Comparison of ENCODE assay signal across 8 mouse cellular contexts in genomic region chr4:131836351-131836881, GRCm38 (mm10). TPM values are rescaled to one million over a fixed set of nuclear protein-coding genes. Genes with fewer than 3 reads are reported as not detected.
DNase-seq lines count a peak whose midpoint lies in the region; ATAC-seq and TF ChIP-seq lines count a peak whose summit lies in the region.

No protein-coding gene starts in this region.

- H3K9ac ChIP-seq in lung, embryonic 14.5 days = peak overlapping the region; percentile 72

- peak overlapping the region; percentile 98 for H3K4me2 ChIP-seq in lung, embryonic 14.5 days

- TF ChIP-seq CTCF in lung, embryonic 14.5 days (IDR thresholded peaks at IDR 0.05; ENCODE audit: low read depth) = no peak
- no peak for TF ChIP-seq CTCF in small intestine, adult 2 months (IDR thresholded peaks at IDR 0.05; ENCODE audit: extremely low read depth, insufficient read length, insufficient replicate concordance, low read depth, low read length)

- peak overlapping the region; percentile 66 for H3K4me3 ChIP-seq in lung, embryonic 14.5 days (ENCODE audit: low read depth, low read length)
- H3K4me3 ChIP-seq in small intestine, adult 2 months (ENCODE audit: low read depth, low read length) = peak overlapping the region; percentile 64

- H3K4me1 ChIP-seq in lung, embryonic 14.5 days (ENCODE audit: insufficient read depth) = no peaks in the 10 kb centered on the region
- H3K4me1 ChIP-seq in small intestine, adult 2 months (ENCODE audit: control insufficient read depth, insufficient read depth, insufficient read length, low read length) = peaks cover 13% of the 10 kb centered on the region

- H3K36me3 ChIP-seq in lung, embryonic 14.5 days (ENCODE audit: insufficient read depth) = no peaks in the 10 kb centered on the region
- no peaks in the 10 kb centered on the region for H3K36me3 ChIP-seq in small intestine, adult 2 months (ENCODE audit: control insufficient read depth, insufficient read depth, low read length)

- 1% methylated on average over 36 of the region's 39 CpGs for WGBS in lung, embryonic 14.5 days
- 1% methylated on average over 39 of the region's 39 CpGs for WGBS in small intestine, adult 2 months

- no peaks in the 10 kb centered on the region for H3K9me3 ChIP-seq in lung, embryonic 14.5 days (ENCODE audit: low read depth, low read length)

- ATAC-seq in granulocyte monocyte progenitor cell, adult 5-6 weeks (replicated peaks; ENCODE audit: poor library complexity, severe bottlenecking) = peak; percentile 23
- 0 out of 2 replicates have a peak, but pooled peaks have one; percentile 6 for ATAC-seq in lung, embryonic 14.5 days (ENCODE audit: insufficient read depth)

- peaks cover 24% of the 10 kb centered on the region for H3K27me3 ChIP-seq in lung, embryonic 14.5 days (ENCODE audit: insufficient read depth, low read length)
- peaks cover 24% of the 10 kb centered on the region for H3K27me3 ChIP-seq in small intestine, adult 2 months (ENCODE audit: control insufficient read depth, insufficient read depth, low read length)

- no peak for TF ChIP-seq POLR2A in small intestine, adult 2 months (IDR thresholded peaks at IDR 0.05; ENCODE audit: low read depth, low read length)

- peak; percentile 48 to 57 for DNase-seq in cerebellum, adult 18-20 months
- no peak for DNase-seq in cerebellum, adult 9-10 months
- DNase-seq in cerebellum, adult 9-11 months = peak; percentile 56
- peak; percentile 44 for DNase-seq in kidney, adult 11 months
- peak; percentile 57 for DNase-seq in lung, embryonic 14.5 days
- DNase-seq in frontal cortex, postnatal 36 days (ENCODE audit: low spot score in 2 of 2) = no peak

- H3K27ac ChIP-seq in lung, embryonic 14.5 days (ENCODE audit: low read depth) = no peak overlapping the region
- no peak overlapping the region for H3K27ac ChIP-seq in small intestine, adult 2 months (ENCODE audit: insufficient read depth, low read depth, low read length)

RNA-seq across cellular contexts. Expression of gene Ptpru, which starts 1.7 kb away (rescaled TPM):
- total RNA-seq in granulocyte monocyte progenitor cell, adult 5-6 weeks (2014; fragmentation: Nextera tagmentation) = 7.7 and 13.9 TPM in 2 replicates
- total RNA-seq in granulocyte monocyte progenitor cell, adult 5-6 weeks (2017) = 4.1 and 4.2 TPM in 2 replicates
- polyA plus RNA-seq in lung, embryonic 14.5 days (2014; fragmentation: Nextera tagmentation; extraction: Ambion mirVana) = 11.9 and 12.4 TPM in 2 replicates
- polyA plus RNA-seq in small intestine, adult 2 months (2012; rRNA removed) = 4.2 and 5.4 TPM in 2 replicates

RNA-seq across cellular contexts. Expression of gene Mecr, which starts 6.9 kb away (rescaled TPM):
- 40.0 and 68.6 TPM in 2 replicates for total RNA-seq in granulocyte monocyte progenitor cell, adult 5-6 weeks (2014; fragmentation: Nextera tagmentation)
- total RNA-seq in granulocyte monocyte progenitor cell, adult 5-6 weeks (2017) = 28.4 and 36.2 TPM in 2 replicates
- 42.6 and 46.5 TPM in 2 replicates for polyA plus RNA-seq in lung, embryonic 14.5 days (2014; fragmentation: Nextera tagmentation; extraction: Ambion mirVana)
- polyA plus RNA-seq in small intestine, adult 2 months (2012; rRNA removed) = 20.9 and 23.1 TPM in 2 replicates

RNA-seq across cellular contexts. Expression of gene Srsf4, which starts 37.0 kb away (rescaled TPM):
- 62.0 and 78.5 TPM in 2 replicates for total RNA-seq in granulocyte monocyte progenitor cell, adult 5-6 weeks (2014; fragmentation: Nextera tagmentation)
- total RNA-seq in granulocyte monocyte progenitor cell, adult 5-6 weeks (2017) = 66.8 and 72.4 TPM in 2 replicates
- 122 and 131 TPM in 2 replicates for polyA plus RNA-seq in lung, embryonic 14.5 days (2014; fragmentation: Nextera tagmentation; extraction: Ambion mirVana)
- polyA plus RNA-seq in small intestine, adult 2 months (2012; rRNA removed) = 16.3 and 31.5 TPM in 2 replicates

Comparison
In these comparisons a context has a peak if more than half of its experiments do, and no peak if none do; other contexts are left out.
1. DNase-seq: peak in cerebellum, adult 18-20 months (2 of 2), cerebellum, adult 9-11 months (single experiment), kidney, adult 11 months (single experiment) and lung, embryonic 14.5 days (single experiment); none in cerebellum, adult 9-10 months (single experiment) and frontal cortex, postnatal 36 days (0 of 2).